Mouse (Mus musculus): ENCODE measurements at regions not wholly inside any gene's neighbourhood (a gene's known extent, or its start where the extent isn't known, plus 50 kb on each side); places are given as distances from the start of the nearest gene placed in this dataset.

DNA sequence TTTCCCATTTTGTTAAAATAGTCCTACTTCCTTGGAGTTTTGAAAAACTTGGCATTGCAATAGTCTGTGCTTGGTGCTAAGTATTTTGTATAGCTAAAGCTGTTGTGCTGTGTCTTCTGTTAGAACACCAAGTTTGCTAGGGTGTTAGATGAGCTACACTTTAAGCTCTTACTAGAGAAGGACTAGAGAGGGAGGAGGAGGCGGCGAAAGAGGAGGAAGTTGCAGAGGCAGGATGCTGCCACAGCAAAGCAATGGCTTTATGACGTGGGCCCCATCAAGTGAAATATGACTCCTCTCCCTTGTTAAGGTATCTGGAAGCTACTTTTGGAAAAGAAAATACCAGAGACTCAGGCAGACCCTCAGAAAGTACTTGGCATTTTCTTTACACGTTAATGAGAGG lies 167.8 kb upstream of the Pik3r1 start:
- in situ Hi-C loops (cut with MboI, MseI): no loop called here

DNA sequence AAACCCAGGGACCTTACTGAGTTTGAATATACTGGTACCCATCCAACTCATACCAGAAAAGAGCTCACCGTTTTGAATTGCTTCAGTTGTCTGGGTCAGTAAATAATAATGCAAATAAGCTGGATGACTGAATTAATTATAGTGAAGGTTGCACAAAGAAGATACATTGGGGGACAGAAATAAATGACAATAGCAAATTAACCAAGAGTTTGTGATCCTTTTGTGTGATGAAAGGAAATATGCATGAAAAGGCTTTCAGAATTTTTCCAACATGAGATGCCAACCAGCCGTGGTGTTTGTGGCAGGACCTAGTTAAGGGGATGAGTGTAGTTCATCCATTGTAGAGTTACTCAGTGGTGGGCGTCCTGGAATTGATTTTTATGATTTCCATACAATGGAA lies 186.5 kb upstream of the Pik3r1 start:
- in situ Hi-C loops (cut with MboI, MseI): no loop called here

DNA sequence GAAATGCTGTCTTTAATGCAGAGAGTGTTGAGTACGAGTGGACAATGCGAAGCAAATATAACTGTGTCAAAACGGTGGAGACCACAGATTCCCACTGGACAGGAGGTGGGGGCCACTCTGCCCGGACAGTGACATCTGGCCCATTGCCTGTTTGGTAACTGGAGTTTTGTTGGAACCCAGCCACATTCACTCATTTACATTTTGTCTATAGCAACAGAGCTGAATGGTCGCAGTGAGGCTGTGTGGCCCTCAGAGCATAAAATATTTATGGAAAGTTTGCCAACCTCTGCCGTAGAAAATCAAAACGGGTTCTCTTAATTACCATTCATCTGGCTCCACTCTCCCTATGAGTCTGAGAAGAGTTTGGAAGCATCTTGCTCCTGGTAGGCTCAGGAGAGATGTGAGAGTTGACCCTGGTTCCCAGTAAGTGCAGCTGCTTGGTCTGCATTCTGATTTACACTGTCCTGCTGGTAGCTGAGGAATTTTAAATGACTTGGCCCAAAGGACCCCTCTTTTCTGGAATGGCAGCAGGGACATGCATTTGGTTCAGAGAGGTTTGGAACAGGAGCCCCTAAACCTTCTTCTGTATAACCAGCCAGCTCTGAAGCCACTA lies 187.9 kb upstream of the Pik3r1 start:
- in situ Hi-C loops (cut with MboI, MseI): no loop called here

DNA sequence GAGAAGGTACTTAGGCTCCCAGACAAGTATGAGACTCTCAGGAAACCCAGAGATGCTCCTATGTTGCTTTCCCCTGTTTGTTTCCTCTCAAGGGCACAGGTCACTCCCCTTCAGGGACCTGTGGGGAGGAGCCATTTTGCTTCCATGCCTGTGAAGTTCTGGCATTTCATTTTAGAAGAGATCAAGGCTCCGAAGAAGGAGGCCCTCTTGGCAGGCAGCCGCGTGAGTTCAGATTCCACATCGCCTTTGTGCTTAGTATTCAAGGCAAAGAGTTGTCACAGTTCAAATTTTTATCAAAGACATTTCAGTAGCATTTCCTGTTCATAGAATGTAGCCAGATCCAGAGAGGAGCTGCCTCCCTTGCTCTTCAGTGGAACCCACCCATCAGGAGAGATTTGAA lies 189.8 kb upstream of the Pik3r1 start:
- in situ Hi-C loops (cut with MboI, MseI): no loop called here

DNA sequence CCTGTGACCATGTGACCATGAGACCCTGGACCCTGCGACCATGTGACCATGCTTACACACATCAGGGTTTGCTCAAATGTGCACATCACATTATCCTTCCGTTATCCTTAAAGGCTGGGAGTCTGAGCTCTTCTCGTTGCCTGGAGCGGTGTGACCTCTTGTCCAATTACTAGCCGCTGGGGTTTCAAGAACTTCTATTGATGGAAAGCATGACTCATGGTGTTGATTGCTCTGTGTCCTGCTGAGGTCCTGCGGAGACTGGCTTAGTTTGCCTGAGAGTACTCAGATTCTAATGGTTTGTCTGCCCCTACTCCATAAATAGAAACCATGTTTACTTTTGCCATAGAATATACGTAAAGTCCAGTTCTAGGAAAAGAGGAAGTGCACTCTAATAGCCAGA lies 197.5 kb upstream of the Pik3r1 start:
- in situ Hi-C loops (cut with MboI, MseI): no loop called here

DNA sequence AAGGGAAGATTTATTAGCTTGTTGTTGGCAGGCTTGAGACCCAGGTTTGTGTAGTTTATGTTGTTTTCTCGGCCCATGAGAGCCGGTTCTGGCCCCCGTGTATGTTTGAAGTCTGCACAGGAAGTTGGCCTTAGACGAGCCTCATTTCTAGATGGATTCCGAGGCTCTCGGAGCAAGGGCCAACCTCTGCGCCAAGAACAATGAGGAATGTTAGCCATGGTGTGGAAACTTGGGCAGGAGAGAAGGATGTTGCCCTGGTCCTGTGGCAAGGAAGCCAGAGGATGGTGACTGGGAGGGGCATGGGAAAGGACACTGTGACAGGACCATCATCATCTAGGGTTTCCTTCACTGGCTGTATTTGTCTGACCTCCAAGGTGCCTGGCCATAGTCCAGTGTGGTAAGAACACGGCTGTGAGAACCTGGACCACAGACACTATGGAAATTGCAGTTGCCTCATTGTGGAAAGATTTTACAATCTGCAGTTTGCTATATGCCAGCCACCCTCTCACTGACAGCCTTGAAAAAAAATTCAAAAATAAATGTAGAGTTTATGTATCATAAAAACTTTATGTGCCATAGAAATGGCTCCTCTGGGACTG lies 198.9 kb upstream of the Pik3r1 start:
- in situ Hi-C loops (cut with MboI, MseI): no loop called here

DNA sequence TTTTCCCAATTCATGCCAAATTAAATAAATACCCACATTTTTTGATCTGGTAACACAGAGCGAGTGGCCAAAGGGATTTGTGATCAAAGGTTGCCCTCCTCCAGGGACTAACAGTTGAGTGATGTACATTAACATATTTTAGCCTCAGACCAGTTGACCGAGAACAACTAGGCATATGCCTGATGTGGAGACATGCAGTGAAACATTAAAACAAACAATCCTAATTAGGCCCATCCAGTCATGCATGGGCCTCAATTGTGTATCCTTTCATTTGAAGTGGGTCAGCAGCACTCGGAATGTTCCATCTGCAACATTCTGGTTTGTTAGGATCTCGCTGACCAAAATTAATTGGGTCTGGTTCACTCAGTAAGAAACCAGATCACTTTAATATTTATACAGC lies 199.4 kb upstream of the Pik3r1 start:
- in situ Hi-C loops (cut with MboI, MseI): no loop called here

DNA sequence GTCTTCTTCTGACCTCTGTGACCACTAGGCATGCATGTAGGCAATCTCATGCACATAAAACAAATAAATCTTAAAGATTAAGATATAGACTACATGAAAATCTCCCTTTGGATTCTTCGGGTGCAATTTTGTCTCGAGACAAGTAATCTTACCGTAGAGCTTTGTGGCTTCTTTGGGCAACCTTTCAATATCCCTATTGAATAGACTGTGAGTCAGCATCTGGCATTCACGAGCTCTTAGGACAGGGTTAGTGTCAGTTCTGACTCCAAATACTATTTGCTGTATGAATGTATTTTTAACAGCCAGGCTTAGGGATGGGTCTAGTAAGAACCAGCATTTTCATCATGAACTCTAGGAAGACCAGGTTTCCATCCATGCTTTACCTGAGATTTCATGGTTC lies 208.7 kb upstream of the Pik3r1 start:
- in situ Hi-C loops (cut with MboI, MseI): no loop called here

DNA sequence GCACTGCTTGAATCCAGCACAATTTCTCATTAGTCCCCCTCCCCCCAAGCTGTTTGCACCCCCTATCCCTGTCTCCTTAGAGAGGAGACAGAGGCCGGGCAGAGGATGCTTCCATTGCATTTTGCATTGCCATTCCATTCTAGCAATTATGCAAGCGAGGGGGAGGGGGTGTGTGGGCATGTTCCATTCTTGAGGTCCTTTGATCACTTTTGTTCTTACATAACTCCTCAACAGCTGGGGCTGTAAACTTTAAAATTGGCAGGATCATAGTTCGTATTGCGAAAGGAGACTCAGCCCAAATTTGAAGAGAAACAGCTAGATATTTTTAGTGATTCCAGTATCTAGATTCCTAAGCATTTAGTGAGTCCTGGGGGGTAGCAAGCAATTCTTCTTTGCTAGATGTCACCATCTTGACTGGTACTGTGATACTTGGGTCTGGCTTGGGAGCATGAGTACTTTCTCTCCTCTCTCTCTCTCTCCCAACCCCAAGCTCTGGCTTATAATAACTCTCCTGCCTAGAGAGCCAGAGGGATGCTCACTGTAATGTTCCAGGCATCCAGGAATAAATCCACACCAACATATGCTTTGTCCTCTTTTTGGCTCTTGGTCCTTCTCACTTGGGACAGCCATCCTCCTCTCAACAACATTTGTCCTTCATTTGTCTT lies 212.3 kb upstream of the Pik3r1 start:
- in situ Hi-C loops (cut with MboI, MseI): no loop called here

DNA sequence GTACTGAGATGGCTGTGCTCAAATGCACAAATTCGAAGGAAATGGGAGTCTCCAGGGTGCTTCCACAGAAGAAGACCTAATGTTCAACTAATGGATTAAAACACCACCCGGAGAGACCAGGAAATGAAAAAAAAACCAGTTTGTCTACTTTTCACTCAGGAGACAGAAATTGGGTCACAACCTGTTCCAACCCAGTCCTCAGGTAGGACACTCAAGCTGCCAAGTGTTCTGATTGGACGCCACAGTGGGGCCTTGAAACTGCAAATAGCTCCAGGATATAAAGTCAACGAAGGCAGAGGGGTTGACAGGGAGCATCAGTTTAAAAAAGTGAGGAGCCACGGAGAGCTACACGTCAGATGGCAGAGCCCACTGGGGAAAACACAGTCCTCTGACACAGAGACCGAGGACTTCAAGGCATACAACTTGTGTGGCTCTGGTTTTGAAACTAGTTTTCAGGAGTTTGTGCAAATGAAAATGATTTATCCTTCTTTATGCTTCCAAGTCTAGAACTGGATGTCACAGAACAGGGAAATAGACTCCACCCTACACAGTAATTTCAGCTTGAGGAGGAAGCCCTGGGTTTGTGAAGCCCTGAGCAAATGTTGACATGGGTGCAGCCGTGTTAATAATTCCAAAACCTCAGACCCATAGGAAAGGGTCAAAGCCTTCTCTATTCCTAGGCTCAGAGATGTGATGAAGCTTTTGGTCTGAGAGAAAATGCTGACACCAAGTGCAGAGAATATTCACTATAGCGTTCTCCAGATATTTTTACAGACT lies 220.8 kb upstream of the Pik3r1 start:
- in situ Hi-C loops (cut with MboI, MseI): no loop called here

DNA sequence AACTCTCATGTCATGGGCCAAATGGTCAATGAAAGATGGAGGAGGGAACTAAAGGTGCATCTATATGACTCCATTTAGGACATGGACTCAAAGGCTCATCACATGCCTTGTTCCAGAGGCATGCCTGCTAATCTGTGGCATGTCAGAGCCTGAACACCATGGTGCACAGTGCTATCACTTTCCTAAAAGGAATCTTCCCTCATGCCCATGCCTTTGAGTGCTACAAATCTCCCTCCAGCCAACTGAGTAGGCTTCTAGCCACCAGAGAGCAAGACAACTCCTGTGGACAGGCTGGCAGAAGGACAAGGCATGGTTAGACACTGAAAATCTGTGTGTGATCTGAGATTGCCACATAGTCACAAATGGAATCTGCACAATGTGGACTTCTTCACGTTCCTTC lies 223.7 kb upstream of the Pik3r1 start:
- in situ Hi-C loops (cut with MboI, MseI): loop anchor here in 1 of 2 experiments (10.0 kb wide), 1 partner anchor 303 kb away; no protein-coding TSS in a partner anchor

DNA sequence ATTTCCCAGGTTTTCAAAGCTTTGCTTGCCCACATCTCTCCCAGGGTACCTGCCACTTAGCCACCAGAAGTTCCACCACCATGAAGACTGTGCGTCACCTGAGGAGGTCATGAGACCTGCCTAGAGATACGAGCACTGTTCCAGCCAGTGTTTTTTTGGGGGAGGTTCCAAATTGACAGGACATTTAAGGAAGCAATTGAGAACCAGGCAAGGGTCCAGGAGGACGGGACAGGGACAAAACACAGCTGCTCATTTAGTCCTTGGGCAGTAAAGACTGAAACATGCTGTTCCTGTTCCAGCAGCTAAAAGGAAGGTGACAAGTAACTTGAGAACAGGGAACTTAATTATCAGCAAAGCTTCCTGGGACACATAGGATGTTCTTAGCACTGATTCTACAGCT lies 226.8 kb upstream of the Pik3r1 start:
- in situ Hi-C loops (cut with MboI, MseI): loop anchor here in 1 of 2 experiments (10.0 kb wide), 1 partner anchor 300 kb away; no protein-coding TSS in a partner anchor

DNA sequence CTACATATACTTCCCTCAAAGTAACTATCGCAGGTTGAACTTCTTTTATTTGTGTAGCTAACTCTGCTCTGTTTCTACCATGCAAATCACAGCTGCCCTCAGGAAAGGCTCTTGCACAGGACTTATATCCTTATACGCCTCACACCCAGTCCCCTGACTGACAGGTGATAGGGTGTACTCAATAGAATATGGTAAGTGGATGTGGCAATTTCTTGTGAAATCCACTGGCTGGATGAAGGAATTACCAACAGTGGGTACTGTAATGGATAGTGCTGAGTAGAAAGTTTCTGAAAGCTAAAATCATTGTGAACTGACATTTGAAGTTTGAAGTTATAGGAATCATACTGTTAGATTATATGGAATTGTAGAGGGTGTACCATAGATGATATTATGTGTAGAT lies 227.5 kb upstream of the Pik3r1 start:
- in situ Hi-C loops (cut with MboI, MseI): loop anchor here in 1 of 2 experiments (10.0 kb wide), 1 partner anchor 299 kb away; no protein-coding TSS in a partner anchor

DNA sequence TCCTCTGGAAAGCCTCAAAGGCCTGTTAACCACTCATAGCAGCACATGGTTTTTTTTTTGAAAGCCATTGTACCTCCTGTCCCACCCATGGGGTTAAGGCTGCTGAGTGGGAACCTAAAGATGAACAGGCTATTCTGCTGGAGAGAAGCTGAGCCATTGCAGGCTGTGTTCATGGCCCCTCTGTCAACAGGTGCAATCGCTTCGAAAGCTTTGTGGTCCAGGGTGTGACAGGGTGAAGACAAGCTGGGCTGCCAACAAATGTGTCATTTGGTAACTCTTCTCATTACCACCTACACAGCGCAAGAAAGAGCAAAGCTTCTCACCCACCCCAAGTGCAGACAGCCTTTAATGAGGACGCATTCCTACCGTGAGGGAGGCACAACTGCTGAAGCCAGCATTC lies 228.1 kb upstream of the Pik3r1 start:
- in situ Hi-C loops (cut with MboI, MseI): loop anchor here in 1 of 2 experiments (10.0 kb wide), 1 partner anchor 299 kb away; no protein-coding TSS in a partner anchor

DNA sequence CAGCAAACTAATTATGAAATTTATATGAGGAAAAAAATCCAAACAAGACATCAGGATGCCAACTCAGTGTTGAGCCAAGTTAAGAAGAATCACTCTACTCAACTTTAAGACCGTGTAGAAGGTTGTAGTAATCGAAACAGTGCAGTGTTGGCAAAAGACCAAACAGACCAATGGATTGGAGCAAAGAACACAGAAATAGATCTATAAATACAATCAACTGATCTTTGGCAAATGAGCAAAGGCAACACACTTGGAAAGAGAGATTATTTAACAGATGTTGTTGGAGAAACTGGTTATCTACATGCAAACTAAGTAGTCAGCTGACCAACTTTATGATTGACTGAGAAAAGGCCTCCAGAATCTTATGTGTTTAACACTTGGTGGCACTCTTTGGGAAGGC lies 229.4 kb upstream of the Pik3r1 start:
- in situ Hi-C loops (cut with MboI, MseI): loop anchor here in 1 of 2 experiments (10.0 kb wide), 1 partner anchor 297 kb away; no protein-coding TSS in a partner anchor

DNA sequence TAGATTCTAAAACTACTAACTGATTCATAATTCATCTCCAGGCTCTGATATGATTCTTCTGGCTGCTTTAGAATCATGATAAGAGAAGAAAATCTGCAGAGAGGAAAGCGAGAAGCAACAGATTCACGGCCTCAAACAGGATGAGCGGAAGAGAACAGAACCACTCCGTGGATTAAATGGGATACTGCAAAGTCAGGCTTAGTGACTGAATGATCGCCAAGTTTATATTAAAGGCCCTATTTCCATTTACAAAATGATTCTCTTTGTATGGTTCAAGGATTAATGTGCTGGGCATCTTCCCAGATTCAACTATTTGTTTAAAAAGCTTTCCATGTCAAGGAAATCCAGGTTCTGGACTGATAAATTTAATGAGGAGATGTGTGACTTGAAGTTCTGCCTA lies 238.5 kb upstream of the Pik3r1 start:
- in situ Hi-C loops (cut with MboI, MseI): no loop called here

DNA sequence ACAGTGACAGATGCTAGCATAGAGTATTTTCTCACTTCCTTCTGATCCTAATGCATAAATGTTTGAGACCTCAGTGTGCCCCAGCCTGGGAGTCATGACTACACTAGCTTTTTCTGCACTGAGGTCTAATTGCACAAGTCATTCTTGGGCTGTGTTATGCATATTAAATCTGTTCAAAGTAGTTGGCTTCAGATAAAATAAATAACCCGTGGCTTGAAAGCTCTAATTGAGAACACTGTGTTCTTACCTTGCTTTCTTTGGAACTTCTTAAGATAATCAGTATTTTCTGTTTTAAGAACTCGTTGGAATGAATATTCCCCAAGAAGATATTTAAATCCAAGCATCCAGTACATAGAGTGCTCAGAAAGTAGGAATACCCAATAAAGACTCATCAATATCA lies 243.9 kb upstream of the Pik3r1 start:
- in situ Hi-C loops (cut with MboI, MseI): no loop called here

DNA sequence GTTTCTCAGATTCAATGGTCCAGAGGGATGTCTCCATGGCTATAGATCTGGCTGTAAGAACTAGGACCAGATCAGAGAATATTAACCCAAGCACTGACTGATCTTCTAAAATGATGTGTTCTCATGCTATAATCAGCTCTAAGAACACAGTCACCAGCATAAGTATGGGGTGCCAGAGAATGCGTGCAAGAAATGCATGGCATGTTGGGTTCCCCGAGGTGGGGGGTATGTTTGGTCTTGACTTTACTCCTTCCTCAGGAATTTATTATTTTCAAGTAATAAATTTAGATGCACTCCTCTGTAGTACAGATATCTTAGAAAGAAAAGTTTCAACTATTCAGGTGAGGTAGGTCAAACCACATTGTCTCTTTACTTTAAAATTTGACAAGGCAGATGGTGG lies 246.5 kb upstream of the Pik3r1 start:
- in situ Hi-C loops (cut with MboI, MseI): no loop called here

DNA sequence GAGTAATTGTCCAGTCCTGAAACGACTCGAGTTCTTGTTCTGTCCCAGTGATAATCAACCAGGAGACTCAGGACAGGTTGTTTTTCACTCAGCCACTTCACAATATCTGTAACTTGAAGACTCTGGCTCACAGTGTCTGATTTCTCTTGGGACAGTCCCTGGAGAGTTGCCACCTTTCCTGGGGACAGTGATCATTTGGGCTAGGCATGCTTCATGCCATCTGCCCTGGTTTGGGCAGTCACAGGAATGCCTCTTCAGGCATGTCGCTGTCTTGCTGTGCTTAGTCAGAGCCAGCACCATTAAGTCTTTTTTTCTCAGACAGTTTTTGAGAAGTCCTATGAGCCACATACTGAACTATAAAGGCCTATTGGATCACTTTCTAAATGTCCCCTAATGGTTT lies 246.9 kb upstream of the Pik3r1 start:
- in situ Hi-C loops (cut with MboI, MseI): no loop called here

DNA sequence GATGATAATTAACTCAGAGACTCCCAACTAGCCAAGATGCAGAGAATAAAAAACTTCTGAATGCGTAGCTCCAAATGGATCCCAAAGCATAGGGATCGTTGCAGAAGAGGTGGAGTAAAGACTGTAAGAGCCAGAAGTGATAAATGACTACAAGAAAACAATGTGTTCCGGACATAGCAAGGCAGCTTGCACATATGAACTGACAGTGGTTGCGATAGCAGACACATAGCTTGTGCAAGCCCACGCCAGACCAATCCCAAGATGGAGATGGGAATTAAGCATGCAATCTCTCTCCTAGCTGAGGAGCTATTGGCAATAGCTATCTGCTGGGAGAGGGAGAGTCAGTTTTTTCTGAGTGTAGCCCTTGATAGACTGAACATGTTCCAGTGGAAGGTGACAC lies 248.5 kb upstream of the Pik3r1 start:
- in situ Hi-C loops (cut with MboI, MseI): no loop called here

DNA sequence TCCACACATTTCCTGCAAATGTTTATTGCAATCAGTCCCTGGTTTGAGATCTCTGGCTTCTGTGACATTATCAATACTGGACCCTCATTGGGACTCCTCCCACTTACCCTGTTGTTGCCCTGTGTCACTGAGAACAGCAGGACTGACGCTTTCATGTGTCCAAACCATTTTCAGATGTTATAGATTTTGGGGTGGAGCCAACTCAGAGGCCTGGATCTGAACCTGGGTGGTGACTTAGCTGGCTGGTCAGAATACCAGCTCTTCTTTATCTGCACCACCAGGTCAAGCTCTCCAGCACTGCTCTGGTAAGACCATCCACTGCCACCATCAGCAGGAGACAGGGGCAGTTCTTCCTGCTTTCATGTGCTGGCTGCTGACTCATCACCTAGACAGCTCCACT lies 254.3 kb upstream of the Pik3r1 start:
- in situ Hi-C loops (cut with MboI, MseI): loop anchor here in 1 of 2 experiments (10.0 kb wide), 1 partner anchor 523 kb away; no protein-coding TSS in a partner anchor

DNA sequence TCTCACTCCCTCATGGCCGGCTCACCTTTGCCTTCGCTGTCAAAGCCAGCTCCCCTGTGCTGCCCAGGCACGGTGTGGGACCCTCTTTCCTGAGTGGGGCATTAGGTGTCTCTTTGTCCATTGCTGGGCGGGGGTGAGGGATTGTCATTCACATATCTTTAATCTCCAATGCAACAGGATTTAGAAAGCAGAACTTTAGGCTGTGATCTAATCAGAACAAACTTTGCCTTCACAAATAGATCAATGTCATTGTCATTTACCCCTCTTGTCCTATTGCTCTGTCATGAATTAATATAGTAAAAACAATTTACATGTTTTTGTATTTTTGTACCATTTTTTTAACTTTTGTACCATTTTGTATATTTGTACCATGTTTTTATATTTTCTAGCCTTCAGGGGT lies 254.7 kb upstream of the Pik3r1 start:
- in situ Hi-C loops (cut with MboI, MseI): loop anchor here in 1 of 2 experiments (10.0 kb wide), 1 partner anchor 522 kb away; no protein-coding TSS in a partner anchor
